Mouse (Mus musculus): ENCODE data around the gene Gm20605.

GRCm38 (mm10) chr5:137631171-137631570 is 2.2 kb downstream of the Gm20605 start:
- TF ChIP-seq CTCF (conservative IDR thresholded peaks at IDR 0.05 in 1 of 2, IDR thresholded peaks at IDR 0.05 in 1 of 2; ENCODE audit: low read depth in 2 of 2, low read length in 2 of 2) (no peak), RAD21 (IDR thresholded peaks at IDR 0.05; ENCODE audit: low read depth, low read length) (no peak), HCFC1 (IDR thresholded peaks at IDR 0.05; ENCODE audit: low read depth, low read length) (peak; percentile 52), NELFE (IDR thresholded peaks at IDR 0.05; ENCODE audit: low read depth, low read length) (no peak)

Data from CH12.LX (cell line).